Mouse (Mus musculus) cerebellum, adult 9-10 months (tissue): ENCODE results near the gene Tmbim4.

Experiments
- DNase-seq: peaks from one replicate; pipeline ENCODE4 v3.0.0; 2022

Gene Tmbim4

GRCm38 (mm10) chr10:120201131-120201921 lies at the start of gene Tmbim4:
Gene Tmbim4, plus strand, starts transcription at chr10:120201590.
- no peak for DNase-seq

GRCm38 (mm10) chr10:120151672-120152071 lies 49.7 kb upstream of the Tmbim4 start:
- DNase-seq, result no peak

GRCm38 (mm10) chr10:120153911-120154310 lies 47.5 kb upstream of the Tmbim4 start:
- DNase-seq, result no peak

DNA sequence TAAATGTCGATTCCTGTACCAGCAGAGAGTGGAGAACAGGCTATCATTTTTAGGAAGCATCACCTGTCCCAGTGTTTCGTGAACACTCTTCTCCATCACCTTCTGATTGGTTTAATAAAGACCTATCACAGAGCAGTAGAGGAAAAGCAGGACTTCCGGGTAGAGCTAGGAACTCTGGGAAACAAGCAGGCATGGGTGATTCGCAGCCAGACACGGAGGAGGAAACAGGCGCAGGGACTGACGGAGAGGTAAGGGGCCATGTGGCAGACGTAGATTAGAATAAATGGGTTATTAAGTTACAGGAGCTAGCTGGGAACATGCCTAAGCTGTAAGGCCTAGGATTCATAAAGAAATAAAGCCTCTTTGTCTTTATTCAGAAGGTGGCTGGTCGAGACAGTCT lies 40.9 kb upstream of the Tmbim4 start:
- DNase-seq, result no peak

GRCm38 (mm10) chr10:120162840-120163239 lies 38.5 kb upstream of the Tmbim4 start:
- DNase-seq, result no peak

DNA sequence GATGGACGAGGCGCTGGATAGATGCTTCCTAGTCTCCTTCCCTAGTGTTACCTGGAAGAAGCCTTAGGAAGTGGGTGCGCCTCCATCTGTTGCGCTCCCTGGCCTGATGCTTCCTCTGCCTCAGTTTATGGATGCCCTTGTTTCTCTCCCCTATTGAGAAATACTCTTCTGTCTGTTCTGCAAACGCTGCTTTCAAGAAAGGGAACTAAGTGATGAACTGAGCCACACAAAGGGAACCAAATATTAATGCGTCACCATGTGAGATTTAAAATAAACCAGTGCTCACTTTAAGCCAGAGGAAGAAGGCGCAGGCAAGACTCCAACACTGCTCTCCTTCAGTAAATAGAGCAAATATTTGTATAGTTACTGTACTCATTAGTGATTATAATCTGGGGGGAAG lies 37.9 kb upstream of the Tmbim4 start:
- DNase-seq, result no peak

DNA sequence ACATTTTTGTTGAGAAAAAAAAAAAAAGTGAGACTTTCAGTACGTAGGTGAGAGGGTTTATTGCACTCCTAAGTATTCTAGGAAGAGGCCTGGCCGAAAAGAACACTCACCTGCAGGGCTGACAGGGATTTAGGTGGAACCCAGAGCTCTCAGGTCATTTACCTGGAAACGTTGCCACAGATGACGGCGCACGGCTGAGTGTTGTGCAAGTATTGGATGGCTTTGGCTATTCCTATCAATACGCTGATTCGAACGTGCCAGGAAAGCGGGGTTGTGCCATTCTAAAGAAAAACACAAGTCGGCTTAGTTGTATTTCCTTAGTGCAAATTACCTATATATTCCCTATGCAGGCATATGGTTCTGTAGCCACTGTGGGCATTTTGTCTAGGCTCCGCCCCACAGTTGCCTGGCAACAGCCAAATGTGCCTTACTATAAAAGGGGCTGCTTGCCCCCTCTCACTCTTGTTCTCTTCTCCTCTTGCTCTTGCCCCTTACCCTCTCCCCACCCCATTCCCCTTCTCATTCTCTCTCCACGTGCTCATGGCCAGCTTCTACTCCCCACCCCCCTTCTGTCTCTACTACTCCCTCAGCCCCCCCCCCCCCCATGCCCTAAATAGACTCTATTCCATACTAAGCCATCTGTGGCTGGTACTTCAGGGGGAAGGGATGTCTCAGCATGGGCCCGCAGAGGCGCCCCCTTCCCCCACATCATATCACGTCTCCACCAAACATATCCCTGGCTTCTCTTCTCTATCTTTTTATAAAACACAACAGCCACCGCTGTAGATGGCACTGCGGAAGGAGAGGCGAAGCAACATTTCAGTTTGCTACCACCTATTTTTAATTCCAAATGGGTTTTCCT lies 36.2 kb upstream of the Tmbim4 start:
- DNase-seq, result no peak

DNA sequence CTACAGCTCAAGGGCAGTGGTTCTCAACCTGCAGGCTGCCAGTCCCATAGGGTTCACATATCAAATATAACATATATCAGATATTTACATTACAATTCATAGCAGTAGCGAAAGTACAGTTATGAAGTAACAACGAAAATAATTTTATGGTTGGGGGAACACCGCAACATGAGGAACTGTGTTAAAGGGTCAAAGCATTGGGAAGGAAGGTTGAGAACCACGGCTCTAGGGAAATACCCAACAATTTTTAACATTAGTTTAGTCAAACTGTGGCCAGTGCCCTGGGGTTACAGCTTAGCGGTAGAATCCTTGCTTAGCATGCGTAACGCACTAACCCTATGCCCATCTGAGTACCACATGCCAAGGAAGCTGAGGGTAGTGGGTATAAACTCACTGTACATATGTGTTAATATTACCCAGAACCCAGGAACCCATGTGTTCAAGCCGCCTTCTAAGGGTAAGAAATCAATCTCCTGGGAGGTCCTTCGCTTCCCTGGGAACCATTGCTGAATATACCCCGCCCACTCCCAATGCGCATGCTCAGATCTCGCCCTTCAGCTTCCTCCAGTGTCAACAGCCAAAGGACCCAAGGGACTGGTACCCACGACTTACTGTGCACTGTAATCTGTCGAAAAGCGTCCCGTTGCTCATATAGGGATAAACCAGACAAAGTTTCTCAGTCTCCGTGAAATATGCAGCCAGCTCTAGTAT lies 35.4 kb upstream of the Tmbim4 start:
- no peak for DNase-seq

GRCm38 (mm10) chr10:120168070-120168469 lies 33.3 kb upstream of the Tmbim4 start:
- DNase-seq, result no peak

- no peak for DNase-seq
Measured at GRCm38 (mm10) chr10:120169064-120169463, 32.3 kb upstream of the Tmbim4 start.

GRCm38 (mm10) chr10:120169841-120170240 lies 31.5 kb upstream of the Tmbim4 start:
- DNase-seq, result no peak

DNA sequence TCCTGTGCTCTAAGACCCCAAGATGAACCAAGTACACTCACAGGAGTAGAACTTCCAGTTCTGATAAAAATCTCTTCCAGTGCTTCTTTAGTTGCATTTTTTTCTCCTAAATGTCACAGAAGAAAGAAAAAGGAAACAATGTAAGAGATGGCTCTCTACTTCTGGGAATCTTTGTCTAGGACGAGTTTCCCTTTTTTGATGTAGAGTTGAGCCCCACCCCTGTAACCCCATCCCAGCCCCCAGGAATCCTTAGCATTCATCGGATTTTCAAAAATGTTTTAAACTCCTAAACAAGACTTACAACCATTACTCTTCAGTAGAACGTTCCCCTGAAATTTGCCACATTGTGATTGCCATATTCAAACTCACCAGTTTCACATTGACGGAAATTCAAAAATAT lies 31.1 kb upstream of the Tmbim4 start:
- DNase-seq, result no peak

DNA sequence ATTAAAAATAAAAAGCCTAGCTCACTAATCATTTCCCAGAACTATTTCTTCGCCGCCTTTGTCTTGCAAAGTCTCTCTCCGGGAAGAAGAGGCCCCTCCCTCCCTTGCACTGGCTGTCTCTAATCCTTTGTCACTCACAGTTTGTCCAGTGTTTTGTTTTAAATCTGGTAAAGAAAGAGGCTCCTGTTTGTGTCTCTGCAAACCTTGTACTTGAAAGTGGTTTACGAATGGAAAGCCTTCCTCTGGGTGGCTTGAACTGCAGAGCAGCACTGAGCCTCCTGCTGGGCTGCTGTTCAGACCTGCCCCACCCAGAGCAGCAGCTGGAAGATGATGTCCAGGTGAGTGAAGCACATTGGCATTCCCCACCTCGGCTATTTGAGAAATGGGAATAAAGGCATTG lies 30.1 kb upstream of the Tmbim4 start:
- DNase-seq, result no peak

DNA sequence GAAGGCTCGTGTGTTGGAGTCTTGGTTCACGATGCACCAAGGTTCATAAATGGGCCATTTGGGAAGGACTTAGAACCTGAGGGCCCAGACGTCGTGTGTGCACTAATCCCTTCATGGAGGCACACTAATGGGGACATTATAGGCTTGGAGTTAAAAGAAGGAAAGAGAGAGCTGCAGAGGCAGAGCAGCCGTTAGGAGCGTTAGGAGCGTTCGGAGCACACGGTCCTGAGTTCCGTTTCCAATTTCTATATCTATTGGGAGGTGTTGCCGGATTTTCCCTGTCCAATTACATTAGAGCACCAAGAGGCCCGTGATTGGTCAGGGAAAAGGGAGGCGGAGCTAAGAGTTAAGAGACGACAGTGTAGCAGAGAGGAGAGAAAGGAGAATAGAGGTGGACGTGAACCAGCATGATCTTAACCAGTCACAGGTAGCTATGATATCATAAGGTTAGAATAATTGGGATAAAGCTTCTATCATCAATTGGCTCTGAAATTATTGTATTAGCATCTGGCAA lies 27.1 kb upstream of the Tmbim4 start:
- DNase-seq, result no peak

GRCm38 (mm10) chr10:120182887-120183286 lies 18.5 kb upstream of the Tmbim4 start:
- DNase-seq, result no peak

DNA sequence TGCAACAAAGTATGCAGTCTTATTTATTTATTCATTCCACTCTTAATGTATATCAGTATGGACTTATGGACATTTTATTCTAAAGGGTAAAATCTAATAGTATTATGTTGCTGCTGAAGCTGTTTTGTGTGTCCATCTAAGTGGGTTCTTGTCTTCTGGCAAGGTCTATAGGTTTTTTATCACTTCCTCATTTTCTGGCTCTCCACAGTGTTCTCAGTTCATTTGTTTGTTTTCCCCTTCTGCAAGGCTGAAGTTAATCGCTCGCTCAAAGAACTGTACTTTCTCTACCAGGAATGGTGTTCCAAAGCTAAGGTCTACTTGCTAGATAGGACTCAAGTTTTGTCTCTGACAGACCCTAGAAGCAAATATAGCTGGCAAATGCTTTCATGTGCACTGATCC lies 18.0 kb upstream of the Tmbim4 start:
- no peak for DNase-seq

- no peak for DNase-seq
Measured at GRCm38 (mm10) chr10:120188513-120188912, 12.9 kb upstream of the Tmbim4 start.

DNA sequence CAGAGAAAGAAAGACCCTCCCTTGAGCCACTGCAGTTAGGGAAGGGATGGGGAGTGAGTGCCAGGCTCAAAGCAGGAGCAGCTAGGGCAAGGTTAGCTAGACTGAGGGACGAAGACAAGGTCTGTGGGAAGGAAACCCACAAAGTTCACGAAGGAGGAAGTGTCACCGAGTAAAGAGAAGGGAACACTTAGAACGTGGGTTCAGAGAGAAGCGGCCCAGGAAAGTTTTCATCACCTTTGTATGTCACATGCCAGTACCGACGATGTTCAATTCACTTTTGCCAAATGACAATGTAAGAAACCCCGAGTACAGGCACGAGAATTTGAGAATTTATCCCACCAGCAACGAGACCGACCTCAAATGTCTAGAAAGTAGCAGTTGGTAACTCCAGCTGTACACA lies 12.1 kb upstream of the Tmbim4 start:
- no peak for DNase-seq

GRCm38 (mm10) chr10:120189782-120190181 lies 11.6 kb upstream of the Tmbim4 start:
- DNase-seq, result no peak

DNA sequence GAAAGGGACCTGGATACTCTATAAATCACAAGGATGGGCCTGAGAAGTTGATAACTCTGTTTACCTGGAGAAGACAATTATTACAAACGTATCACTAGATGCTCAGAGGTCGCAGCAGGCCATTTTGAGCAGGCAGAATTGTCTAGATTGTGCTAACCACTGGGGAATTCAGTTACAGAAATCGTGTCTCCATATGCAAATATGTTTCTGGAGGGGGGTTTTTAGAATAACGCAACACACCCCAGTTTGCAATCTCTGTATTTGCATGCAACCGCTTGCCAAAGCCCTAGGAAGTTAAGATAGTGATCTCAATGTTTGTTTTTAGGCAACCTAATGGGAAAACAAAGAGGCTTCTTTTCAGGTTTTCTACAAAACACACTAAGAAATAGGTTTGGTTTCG lies 10.2 kb upstream of the Tmbim4 start:
- no peak for DNase-seq

DNA sequence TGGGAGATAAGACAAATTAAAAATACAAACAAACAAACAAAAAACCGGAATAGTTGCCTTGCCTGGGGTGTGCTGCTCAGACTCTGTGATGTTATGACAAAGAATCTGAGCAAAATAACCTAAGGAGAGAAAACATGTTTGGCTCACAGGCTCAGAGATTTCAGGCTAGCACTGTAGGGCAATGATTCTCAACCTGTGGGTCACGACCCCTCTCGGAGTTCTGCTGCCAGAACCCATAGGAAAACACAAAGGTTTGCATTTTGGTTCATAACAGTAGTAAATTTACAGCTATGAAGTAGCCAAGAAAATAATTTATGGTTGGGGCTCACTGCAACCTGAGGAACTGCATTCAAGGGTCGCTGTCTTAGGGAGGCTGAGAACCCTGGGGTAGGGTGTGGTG lies 9.1 kb upstream of the Tmbim4 start:
- no peak for DNase-seq

- no peak for DNase-seq
Measured at GRCm38 (mm10) chr10:120193255-120193654, 8.1 kb upstream of the Tmbim4 start.
